Mouse (Mus musculus): Measurements from ENCODE around the gene Vegfb.
"Not testable (repeated sequence)": the region's sequence is repeated elsewhere in the genome, so short reads cannot be mapped to it uniquely, and the experiment has no call there.

The Vegfb gene

DNA sequence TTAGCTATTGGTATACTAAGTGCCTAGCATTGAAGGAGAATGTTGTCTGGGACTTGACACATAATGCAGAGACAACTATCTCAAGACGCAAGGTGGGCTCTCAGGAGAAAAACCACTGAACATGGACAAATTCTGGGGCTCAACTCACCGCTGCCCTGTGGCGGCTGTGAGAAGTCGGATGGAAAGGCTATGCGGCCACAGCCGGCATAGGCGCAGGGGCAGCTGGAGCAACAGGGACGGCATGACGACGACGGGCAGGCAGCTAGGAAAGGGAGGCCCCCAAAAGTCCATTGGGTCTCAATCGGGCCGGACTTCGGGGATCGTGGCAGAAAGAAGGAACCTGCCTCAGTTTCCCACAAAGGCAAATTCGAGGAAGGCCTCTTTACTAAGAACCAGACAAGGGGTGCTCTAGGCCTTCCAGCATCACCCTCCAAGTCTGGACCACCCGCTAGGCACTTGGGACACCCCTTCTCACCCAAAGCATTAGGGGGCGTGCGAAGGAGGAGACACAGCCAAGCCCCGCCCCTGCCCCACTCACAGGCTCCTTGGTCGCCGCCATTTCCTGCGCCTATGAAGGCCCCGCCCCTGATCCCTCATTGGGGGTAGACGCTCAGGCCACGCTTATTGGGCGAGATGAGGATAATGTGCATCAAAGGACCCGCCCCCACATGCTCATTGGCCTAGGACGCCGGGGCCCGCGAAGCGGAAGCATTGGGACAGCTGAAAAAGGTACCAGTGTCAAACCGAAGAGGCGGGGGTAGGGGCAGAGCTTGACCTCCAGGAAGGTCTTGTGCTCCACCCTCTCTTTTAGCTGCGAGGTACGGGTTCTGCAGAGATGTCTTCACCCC, 4.8 kb upstream of the Vegfb start, which contains the start of gene Dnajc4:
TSS of gene Dnajc4 (minus strand) at position 562 of the 848 bp plus-strand sequence.
- in situ Hi-C loops (cut with MseI, MboI), result no loop called here

DNA sequence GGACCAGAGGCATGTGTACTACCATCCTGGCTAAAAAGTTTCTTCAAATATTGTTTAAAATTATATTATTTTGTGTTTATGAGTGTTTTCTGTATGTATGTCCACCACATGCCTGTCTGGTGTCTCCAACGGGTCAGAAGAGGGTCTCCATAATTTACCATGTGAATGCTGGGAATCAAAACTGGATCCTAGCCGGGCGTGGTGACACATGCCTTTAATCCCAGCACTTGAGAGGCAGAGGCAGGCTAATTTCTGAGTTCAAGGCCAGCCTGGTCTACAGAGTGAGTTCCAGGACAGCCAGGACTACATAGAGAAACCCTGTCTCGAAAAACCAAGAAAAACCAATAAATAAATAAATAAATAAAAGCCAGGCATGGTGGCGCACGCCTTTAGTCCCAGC, 3.7 kb upstream of the Vegfb start:
- in situ Hi-C loops (cut with MseI, MboI), result not testable (repeated sequence)

DNA sequence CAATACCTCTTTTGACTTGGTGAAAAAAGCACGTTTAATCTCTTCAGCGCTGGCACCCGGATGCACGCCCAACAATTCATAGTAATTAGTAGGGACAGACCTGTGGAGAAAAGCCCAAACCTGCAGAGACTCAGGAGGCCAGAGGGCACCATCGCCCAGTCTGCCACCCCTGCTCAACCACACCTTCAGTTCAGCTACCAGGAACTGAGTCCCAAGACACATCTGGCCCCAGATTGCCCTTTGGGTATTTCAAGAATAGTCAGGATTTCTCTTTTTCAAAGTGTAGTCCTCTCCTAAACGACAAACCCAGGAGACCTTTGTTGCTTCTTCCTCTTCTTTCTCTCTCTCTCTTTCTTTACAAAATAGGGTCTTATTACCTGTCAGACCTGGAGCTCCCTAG, 3.3 kb upstream of the Vegfb start:
- in situ Hi-C loops (cut with MseI, MboI), result no loop called here

DNA sequence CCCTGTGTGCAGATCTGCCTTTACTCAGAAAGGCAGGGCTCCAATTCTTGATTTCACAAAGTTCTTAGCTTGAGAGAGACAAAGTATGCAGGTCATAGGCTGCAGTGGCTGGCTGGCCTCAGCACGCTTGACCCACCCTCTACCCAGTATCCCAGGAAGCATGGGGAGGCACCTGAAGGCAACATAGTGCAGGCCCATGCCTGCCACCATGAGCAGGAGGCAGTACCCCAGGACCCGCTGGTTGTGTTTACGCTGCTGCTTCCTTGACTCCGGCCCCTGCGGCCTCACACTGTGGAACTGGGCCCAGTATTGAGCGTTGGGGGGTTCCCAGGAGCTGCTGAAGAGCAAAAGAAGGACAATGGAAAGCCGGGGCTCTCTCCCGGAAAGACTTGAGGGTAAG, 1.8 kb upstream of the Vegfb start:
- in situ Hi-C loops (cut with MseI, MboI), result no loop called here

DNA sequence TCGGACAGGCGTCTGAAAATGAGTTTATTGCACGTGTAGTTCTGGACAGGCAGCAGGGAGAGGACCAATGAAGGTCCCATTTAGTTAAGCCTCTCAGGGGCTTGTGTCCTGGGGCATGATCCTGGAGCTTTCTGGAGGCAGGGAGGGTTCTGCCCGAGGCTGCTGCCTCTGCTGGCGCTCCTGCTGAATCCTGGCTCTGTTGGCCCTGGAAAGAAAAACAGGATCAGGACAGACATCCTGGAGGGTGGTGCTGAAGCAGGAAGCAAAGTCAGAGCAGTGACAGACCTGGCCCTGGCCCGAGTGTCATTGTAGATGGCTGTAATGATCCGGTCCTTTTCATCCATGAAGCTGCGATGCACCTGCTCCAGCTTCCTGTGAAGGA, 444 bp upstream of the Vegfb start:
- in situ Hi-C loops (cut with MseI, MboI), result no loop called here

DNA sequence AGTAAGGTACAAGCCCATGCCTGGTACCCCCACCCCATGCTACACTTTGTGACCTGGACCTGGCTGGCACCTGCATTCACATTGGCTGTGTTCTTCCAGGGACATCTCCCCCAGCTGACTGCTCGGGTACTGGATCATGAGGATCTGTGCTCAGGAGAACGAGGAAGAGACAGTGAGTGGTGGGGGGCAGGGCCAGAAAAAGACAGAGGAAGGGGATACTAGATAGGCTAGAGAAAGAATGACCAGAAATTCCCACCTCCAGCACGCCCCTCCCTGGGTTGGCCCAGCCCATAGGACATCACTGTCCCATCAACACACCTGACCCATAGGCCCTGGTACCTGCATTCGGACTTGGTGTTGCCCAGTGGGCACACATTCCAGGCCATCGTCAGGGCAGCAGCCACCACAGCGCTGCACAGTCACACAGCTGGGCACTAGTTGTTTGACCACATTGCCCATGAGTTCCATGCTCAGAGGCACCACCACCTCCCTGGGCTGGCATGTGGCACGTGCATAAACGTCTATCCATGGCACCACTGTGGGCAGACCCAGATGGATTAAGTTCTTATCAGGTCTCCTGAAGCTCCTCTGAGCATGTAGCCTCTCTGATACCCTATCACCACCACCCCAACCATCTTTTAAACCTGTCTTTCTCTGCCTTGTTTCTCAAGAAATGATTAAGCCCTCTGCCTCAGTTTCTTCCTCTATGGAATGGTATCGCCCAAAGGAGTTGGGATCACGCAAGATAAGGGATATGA, 1.3 kb downstream of the Vegfb start:
- in situ Hi-C loops (cut with MseI, MboI), result no loop called here

DNA sequence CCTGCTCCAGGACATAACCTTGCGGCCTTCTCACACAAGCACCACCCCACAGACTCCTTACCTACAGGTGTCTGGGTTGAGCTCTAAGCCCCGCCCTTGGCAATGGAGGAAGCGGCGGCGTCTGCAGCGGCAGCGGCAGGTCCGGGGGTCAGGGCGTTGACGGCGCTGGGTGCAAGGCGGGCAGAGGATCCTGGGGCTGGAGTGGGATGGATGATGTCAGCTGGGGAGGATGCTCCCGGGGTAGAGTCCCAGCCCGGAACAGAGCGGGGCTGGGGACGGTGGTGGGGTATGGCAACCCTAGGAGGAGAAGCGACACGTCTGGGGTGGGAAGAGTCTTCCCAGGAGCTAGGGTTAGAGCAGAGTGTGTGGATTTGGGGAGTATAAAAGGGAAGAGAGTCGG, 2.2 kb downstream of the Vegfb start:
- in situ Hi-C loops (cut with MseI, MboI), result no loop called here

DNA sequence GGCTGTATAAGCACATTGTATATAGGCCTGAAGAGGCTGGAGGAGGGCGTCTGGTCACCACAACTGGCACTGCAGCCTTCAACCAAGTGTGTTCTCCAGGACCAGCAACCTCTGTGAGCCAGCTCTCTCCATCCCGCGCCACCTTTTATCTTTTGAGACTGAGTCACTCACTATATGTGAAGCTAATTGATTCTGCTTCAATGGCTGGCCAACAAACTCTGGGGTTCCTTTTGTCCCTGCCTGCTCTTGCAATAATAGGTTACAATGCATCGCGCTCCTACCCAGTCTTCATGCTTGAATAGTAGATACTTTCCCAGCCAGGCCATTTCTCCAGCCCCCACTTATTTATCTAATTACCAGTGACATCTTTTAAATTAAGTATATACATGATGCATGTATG, 3.8 kb downstream of the Vegfb start:
- in situ Hi-C loops (cut with MseI, MboI), result no loop called here

DNA sequence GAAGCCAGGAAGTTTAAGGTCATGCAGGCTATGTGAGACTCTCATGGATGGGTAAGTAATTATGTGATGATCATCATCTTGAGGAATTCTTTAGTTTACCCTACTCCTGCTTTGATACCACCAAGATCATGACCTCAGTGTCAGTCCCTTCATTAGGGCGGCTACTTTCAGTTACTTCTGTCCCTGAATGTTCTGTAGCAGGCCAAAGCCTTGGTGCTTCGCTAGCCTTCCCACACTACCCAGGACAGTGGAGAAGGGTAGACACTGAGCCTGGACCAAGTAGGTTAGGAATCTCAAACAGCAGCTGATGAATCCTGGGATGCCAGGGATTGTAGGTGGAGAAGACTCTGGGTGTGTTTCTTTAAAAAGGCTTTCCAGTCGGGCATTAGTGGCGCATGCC, 6.0 kb downstream of the Vegfb start:
- in situ Hi-C loops (cut with MseI, MboI), result no loop called here

DNA sequence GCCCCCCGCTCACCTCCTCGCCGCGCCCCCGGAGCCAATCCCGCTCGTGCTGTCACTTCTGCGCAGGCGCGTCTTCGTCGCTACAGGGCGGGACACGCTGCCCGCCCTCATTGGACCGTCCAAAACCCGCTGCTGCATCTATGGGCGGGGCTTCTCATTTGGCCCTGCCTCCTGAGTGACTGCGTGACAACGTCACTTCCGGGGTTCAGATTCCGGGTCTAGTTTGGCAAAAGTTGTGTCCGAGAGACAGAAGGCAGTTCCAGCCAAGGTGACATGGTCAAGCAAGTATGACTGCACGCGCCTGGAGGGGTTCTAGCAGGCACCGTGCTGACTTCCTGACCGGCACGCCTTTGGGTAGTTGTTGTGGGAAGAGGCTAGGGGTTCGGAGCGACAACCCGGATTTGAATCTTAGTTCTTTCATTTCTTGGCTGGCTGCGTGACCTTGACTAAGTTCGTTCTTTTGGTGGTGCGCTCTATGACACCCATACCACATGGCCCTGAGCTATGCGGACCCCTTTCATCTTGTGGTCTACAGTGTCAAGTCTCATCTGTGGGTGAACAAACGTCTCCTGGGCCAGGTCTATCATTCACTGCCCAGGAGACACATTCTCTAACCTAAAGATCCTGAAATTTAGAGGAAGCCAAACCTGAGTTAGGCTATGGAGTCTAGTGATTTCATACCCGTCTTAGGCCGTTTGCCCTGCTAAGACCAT, 6.9 kb downstream of the Vegfb start, which contains the start of gene Fkbp2:
TSS of gene Fkbp2 (minus strand) at position 121 of the 713 bp plus-strand sequence.
- in situ Hi-C loops (cut with MseI, MboI), result no loop called here

DNA sequence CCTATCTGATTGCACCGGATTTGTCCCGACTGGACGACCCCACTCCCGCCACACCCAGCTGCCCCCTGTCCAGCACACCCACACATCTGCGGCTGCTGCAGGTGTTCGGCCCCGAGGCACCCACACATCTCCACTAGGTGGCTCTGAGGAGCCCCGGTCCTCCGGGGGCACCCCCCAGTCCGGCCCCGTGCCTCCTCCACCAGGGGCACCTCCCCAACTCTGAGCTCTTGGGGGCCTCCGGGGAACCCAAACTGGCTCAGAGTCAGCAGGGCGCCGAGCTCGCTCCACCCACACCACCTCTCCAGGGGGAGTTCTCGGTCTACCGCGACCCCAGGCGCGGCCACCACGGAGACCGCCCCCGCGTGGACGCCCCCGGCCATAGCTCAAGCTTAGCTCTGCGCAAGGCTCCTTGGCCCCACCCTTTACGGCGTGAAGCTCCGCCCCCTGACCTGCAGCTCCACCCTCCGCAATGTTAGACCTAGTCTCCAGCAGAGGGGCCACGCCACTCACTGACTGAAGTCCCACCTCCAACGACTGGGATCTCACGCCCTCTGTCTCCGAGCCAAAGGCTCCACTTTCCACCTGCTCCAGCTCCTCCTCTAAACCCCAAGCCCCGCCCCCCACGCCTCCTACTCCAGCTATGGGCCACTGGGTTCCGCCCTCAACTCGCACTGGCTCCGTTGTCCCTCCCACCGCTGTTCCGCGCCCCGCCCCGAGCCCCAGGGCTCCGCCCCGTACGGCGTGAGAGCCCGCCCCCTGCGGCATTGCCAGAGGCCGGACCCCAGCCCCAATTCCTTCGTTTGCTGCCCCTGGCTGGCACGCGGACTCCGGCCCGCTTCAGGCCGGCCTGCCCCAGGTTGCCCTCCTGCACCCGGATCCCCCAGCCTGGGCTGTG, 7.7 kb downstream of the Vegfb start:
- in situ Hi-C loops (cut with MseI, MboI), result no loop called here

DNA sequence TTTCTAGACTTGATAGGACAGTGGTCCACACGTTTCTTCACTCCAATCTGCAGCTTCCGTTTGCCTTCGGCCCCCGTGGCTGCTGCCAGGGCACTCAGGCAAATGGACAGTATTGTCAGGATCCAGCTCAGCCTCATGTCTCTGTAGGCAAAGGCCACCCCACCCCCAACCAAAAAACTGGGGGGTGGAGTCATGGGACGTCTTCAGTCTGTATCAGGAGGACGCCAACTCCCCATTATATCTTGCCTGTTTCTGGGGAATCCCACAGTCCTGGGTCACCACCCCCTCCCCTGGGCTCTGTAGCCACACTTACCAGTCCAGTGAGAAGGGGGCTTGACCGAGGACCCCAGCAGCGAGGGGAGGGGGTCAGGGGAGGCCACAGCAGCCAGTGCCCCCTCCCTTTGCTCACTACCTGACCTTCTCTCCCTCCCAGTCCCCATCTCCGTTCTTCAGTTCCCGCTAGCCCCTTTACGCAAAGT, 8.4 kb downstream of the Vegfb start:
- in situ Hi-C loops (cut with MseI, MboI), result no loop called here

DNA sequence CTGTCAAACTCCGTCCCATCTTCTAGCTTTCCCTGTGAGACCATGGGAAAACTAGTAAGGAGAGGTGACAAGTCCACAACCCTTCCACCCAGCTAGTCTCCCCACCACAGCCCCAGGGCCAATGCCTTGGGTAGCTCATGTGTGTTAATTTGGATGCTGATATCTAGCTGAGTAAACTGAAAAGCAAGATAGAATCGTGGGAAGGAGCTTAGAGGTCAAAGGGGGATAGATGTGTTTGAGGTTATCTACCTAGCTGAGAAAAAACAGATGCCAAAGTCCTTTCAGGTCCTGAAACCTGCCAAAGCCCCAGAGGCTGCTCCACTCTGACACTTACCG, 8.8 kb downstream of the Vegfb start:
- in situ Hi-C loops (cut with MseI, MboI), result no loop called here

DNA sequence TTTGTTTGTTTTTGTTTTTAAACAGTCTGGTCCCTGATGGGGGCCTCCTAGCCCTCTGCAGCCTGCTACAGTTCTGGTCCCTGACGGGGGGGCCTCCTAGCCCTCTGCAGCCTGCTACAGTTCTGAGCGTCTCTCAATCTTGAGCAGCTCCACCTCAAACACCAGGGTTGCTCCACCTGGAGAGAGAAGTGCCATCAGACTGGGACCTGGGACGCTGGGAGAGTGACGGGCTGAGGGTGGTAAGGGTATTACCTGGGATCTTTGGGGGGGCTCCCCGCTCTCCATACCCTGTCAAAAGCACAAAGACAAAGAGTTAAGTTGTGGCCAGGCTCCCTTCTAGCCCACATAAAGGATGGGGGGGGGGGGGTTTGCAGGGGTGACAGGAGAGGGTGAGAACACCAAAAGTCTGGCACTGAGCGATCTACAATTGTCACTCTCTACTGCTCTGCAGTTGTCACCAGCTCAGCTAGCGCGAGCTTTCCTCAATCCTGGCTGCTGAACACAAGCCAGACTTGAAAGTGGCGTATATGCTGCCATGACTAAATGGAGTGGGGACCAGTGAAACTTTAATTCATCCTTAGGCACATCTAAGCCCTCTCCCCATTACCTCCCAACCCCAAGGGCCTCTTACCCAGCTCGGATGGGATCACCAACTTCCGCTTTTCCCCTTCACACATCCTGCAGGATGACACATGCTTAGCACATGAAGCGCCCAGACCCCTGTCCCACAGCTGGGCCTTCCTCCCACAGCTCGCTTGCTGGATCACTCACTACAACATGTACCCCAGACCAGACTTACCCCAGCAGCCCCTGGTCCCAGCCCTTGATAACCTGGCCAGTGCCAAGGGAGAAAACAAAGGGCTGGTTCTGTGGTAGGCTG, 9.5 kb downstream of the Vegfb start:
- in situ Hi-C loops (cut with MseI, MboI), result no loop called here

DNA sequence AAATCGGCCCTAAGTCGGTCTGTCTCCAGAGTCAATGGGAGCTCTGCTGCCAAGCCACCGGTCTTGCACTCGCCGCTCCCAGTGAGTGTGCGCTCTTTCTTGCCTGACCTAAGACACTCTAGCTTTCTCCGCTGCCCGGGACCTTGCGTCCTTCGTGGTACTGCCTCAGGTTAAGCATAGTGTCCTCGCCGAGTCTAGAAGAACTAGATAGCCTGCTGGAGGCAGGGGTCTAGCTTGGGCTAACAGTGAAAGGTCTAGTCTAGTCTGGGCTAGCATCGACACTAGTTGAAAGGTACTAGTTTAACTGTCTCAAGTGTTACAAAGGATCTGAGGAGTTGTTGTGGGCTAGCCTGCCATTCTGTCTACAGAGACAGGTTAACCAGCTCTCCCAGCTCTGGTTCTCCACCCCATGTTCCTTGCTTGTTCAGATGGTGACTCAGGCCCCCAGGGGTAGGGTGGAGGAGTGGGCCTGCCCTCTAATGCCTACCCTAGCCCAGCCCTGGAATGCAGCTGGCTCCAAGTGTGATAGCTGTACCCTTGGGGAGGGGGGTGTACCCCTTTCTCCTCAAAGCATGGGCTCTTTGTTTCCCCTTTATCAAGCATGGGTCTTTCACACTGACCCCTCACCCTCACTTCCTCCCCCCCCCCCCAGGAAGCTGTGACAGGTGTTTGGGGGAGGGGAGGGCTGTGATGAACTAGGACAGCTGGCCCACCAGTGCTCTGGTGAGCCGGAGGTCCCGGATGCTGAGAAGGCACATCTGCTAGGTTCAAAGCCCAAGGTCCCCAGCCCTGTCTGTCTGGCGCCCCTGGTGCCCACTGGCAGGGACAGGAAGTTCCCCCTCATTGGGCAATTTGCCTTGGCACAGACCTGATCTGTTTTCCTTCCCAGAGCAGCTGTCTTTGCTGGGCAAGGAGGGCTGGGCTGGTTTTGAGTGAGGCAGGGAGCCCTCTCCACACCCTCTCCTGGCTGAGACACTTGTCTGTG, 11.6 kb downstream of the Vegfb start, which contains the start of gene Plcb3:
TSS of gene Plcb3 (minus strand) at position 934 of the 985 bp plus-strand sequence.
- in situ Hi-C loops (cut with MseI, MboI), result no loop called here

DNA sequence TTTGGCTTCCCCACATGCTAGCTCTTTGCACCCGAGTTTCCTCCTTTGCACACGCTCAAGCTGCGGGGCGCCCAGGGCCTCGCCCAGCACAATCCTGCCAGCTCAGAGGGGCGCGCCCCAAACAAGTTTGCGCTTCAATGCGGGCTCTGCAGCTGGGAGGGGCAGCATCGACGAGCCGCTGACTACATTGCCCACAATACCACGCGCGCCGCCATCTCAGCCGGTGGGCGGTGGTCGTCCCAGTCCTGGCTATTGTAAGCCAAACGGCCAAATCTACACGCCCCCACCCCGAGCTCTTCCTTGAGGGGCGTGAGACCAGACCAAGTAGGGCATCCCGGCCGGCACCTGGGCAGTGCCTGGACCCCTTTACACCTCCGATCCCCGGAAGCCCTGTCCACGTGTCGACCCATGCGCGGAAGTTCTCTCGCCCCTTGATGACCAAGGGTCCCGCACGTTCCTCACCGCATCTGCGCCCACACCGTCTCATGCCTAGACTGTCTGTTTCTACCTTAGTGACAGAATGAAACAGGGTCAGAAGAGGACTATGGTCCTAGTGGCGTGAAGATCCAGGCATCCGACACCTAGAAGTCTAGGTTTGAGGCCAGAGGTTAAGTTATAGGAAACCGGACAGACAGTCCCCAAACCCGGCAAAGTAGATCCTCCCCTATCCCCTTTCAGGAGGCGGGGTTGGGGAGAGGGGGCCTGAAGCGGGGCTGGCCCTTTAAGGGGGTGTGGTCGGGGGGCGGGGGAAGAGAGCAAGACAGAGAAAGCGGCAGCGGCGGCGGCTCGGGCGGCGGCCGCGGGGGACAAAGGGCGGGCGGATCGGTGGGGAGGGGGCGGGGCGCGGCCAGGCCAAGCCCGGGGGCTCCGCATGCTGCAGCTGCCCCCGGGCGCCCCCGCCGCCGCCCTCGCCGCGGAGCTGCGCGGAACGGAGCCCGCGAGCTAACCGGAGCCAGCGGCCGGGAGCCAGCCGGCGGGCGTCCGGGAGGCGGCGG, 12.9 kb downstream of the Vegfb start, which contains the start of gene Ppp1r14b:
TSS of gene Ppp1r14b (plus strand) at position 758 of the 995 bp plus-strand sequence.
- in situ Hi-C loops (cut with MseI, MboI), result no loop called here

DNA sequence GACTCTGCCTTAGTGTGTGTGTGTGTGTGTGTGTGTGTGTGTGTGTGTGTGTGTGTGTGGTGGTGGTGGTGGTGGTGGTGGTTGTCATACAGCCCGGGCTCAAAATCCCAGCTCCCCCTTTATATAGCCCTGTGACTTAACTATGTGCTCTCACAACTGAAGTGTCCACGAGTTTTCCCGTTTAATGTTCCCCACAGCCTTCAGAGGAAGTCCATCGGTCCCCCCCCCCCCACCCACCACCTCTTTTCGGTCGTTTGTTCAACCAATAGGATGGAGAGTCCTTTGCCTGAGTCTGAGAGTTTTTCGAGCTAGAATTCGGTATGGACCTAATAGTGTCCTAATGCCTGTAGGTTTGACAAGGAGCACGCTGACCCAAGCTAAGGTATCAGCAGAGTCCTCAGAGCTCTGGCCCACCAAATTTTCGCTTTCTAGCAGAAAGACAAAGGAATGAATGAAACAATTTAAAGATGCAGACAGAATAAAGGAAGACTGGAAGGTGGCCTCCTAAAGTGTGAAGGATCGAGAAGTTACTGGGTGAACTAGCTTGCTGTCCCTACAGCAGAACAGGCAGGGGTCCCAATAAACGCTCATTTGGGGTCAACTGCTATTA, 13.8 kb downstream of the Vegfb start:
- in situ Hi-C loops (cut with MseI, MboI), result no loop called here
